Mouse (Mus musculus) right cerebral cortex, postnatal 10 days (tissue): ENCODE measurements at regions not wholly inside any gene's neighbourhood (a gene's known extent, or its start where the extent isn't known, plus 50 kb on each side); places are given as distances from the start of the nearest gene placed in this dataset.

Source experiments
- DNase-seq, 2 experiments: peaks; one replicate each; pipeline ENCODE4 v3.0.0; 2021; ENCODE audit warnings: low spot score in 2 of 2

GRCm38 (mm10) chr4:69197577-69197976 is 243.4 kb upstream of the Brinp1 start:
- DNase-seq, result no peak

GRCm38 (mm10) chr4:69196094-69196493 is 241.9 kb upstream of the Brinp1 start:
- no peak for DNase-seq

GRCm38 (mm10) chr4:69195645-69196044 is 241.4 kb upstream of the Brinp1 start:
- peak; percentile 87 to 88 for DNase-seq
